Mouse (Mus musculus): Measurements from ENCODE around the gene Samd4b. TPM values are rescaled to one million over a fixed set of nuclear protein-coding genes. Genes with fewer than 3 reads are reported as not detected.
A peak's percentile ranks its signal among the peaks of the same experiment; 100 is the strongest.

The Samd4b gene
- polyA plus RNA-seq, 1 experiment from 2014 or later: 34.1 TPM

GRCm38 (mm10) chr7:28436271-28436904, 161.6 kb downstream of the Samd4b start:
- Histone ChIP-seq H3K9ac (replicated peaks) (peak overlapping the region; percentile 97), H3K27ac (replicated peaks) (peak overlapping the region; percentile 64), H3K4me3 (peak overlapping the region; percentile 88), H3K9me3 (no peaks in the 10 kb centered on the region), H3K27me3 (no peaks in the 10 kb centered on the region), H3K36me3 (0 out of 2 replicates have a peak, but pooled peaks cover 7% of the 10 kb centered on the region), H3K4me2 (replicated peaks) (peak overlapping the region; percentile 62), H3K4me1 (peaks cover 32% of the 10 kb centered on the region)
- peak; percentile 99 for ATAC-seq (ENCODE audit: low FRiP score, low read depth)
- WGBS: under 1% methylated on average over 49 of the region's 64 CpGs

GRCm38 (mm10) chr7:28435660-28436259, 162.2 kb downstream of the Samd4b start:
- Histone ChIP-seq H3K4me2 (replicated peaks) (peak overlapping the region; percentile 90), H3K9ac (replicated peaks) (peak overlapping the region; percentile 97), H3K27ac (replicated peaks) (peak overlapping the region; percentile 61; the same call in 1 of the 2 replicates), H3K27me3 (no peaks in the 10 kb centered on the region), H3K9me3 (no peaks in the 10 kb centered on the region), H3K4me3 (peak overlapping the region; percentile 88), H3K4me1 (peaks cover 32% of the 10 kb centered on the region), H3K36me3 (0 out of 2 replicates have a peak, but pooled peaks cover 7% of the 10 kb centered on the region)
- peak; percentile 71 for ATAC-seq (ENCODE audit: low FRiP score, low read depth)
- WGBS: 1% methylated on average over 14 of the region's 70 CpGs

- no peak for ATAC-seq (ENCODE audit: low FRiP score, low read depth)
- Histone ChIP-seq H3K4me3 (no peak overlapping the region), H3K4me2 (replicated peaks) (no peak overlapping the region), H3K27ac (replicated peaks) (no peak overlapping the region), H3K36me3 (0 out of 2 replicates have a peak, but pooled peaks cover 7% of the 10 kb centered on the region), H3K9me3 (no peaks in the 10 kb centered on the region), H3K27me3 (no peaks in the 10 kb centered on the region), H3K9ac (replicated peaks) (no peak overlapping the region), H3K4me1 (peaks cover 33% of the 10 kb centered on the region)
- 95% methylated on average over 2 of the region's 2 CpGs for WGBS
These were observed 165.7 kb downstream of the Samd4b start for GRCm38 (mm10) chr7:28432252-28432651.

GRCm38 (mm10) chr7:28430512-28430911, 167.4 kb downstream of the Samd4b start:
- Histone ChIP-seq H3K9me3 (no peaks in the 10 kb centered on the region), H3K36me3 (0 out of 2 replicates have a peak, but pooled peaks cover 7% of the 10 kb centered on the region), H3K9ac (replicated peaks) (no peak overlapping the region), H3K4me3 (no peak overlapping the region), H3K27me3 (no peaks in the 10 kb centered on the region), H3K4me1 (peaks cover 28% of the 10 kb centered on the region), H3K4me2 (replicated peaks) (no peak overlapping the region), H3K27ac (replicated peaks) (no peak overlapping the region)
- no peak for ATAC-seq (ENCODE audit: low FRiP score, low read depth)
- WGBS: 84% methylated on average over 1 of the region's 1 CpGs

GRCm38 (mm10) chr7:28427738-28428137, 170.2 kb downstream of the Samd4b start:
- no peak overlapping the region for H3K4me3 ChIP-seq
- H3K9me3 ChIP-seq: no peaks in the 10 kb centered on the region
- H3K27me3 ChIP-seq: no peaks in the 10 kb centered on the region
- no peak for ATAC-seq (ENCODE audit: low FRiP score, low read depth)
- peaks cover 13% of the 10 kb centered on the region for H3K36me3 ChIP-seq
- H3K4me1 ChIP-seq: 0 out of 2 replicates have a peak, but pooled peaks cover 2% of the 10 kb centered on the region
- no peak overlapping the region for H3K27ac ChIP-seq (replicated peaks)
- no peak overlapping the region for H3K9ac ChIP-seq (replicated peaks)
- H3K4me2 ChIP-seq (replicated peaks): no peak overlapping the region

- WGBS: 100% methylated on average over 1 of the region's 1 CpGs
- H3K36me3 ChIP-seq: peaks cover 59% of the 10 kb centered on the region
These were observed 174.9 kb downstream of the Samd4b start for GRCm38 (mm10) chr7:28423018-28423417.

GRCm38 (mm10) chr7:28419416-28419815, 178.5 kb downstream of the Samd4b start:
- no peaks in the 10 kb centered on the region for H3K4me1 ChIP-seq
- H3K36me3 ChIP-seq: peaks cover 85% of the 10 kb centered on the region

More at GRCm38 (mm10) chr7:28423018-28423417, 174.9 kb downstream of the Samd4b start:
- Histone ChIP-seq H3K4me1 (no peaks in the 10 kb centered on the region), H3K27ac (replicated peaks) (no peak overlapping the region), H3K4me3 (no peak overlapping the region), H3K27me3 (no peaks in the 10 kb centered on the region), H3K9me3 (no peaks in the 10 kb centered on the region), H3K4me2 (replicated peaks) (no peak overlapping the region), H3K9ac (replicated peaks) (no peak overlapping the region)
- ATAC-seq (ENCODE audit: low FRiP score, low read depth): no peak

GRCm38 (mm10) chr7:28418096-28418670, 179.8 kb downstream of the Samd4b start:
- no peak for ATAC-seq (ENCODE audit: low FRiP score, low read depth)
- Histone ChIP-seq H3K9ac (replicated peaks) (no peak overlapping the region), H3K27me3 (no peaks in the 10 kb centered on the region), H3K4me2 (replicated peaks) (no peak overlapping the region), H3K36me3 (peaks cover 89% of the 10 kb centered on the region), H3K4me1 (no peaks in the 10 kb centered on the region), H3K9me3 (no peaks in the 10 kb centered on the region), H3K4me3 (no peak overlapping the region), H3K27ac (replicated peaks) (no peak overlapping the region)
- 93% methylated on average over 8 of the region's 8 CpGs for WGBS

More at GRCm38 (mm10) chr7:28419416-28419815, 178.5 kb downstream of the Samd4b start:
- Histone ChIP-seq H3K9me3 (no peaks in the 10 kb centered on the region), H3K4me2 (replicated peaks) (no peak overlapping the region), H3K4me3 (no peak overlapping the region), H3K9ac (replicated peaks) (no peak overlapping the region), H3K27ac (replicated peaks) (no peak overlapping the region), H3K27me3 (no peaks in the 10 kb centered on the region)
- WGBS: 98% methylated on average over 2 of the region's 2 CpGs
- no peak for ATAC-seq (ENCODE audit: low FRiP score, low read depth)

- Histone ChIP-seq H3K9me3 (no peaks in the 10 kb centered on the region), H3K27ac (replicated peaks) (no peak overlapping the region), H3K27me3 (no peaks in the 10 kb centered on the region), H3K4me3 (no peak overlapping the region), H3K4me1 (no peaks in the 10 kb centered on the region), H3K9ac (replicated peaks) (no peak overlapping the region), H3K4me2 (replicated peaks) (no peak overlapping the region), H3K36me3 (peaks cover 89% of the 10 kb centered on the region)
- no peak for ATAC-seq (ENCODE audit: low FRiP score, low read depth)
These were observed 180.6 kb downstream of the Samd4b start for GRCm38 (mm10) chr7:28417368-28417767.

GRCm38 (mm10) chr7:28412826-28413225, 185.1 kb downstream of the Samd4b start:
- no peak overlapping the region for H3K9ac ChIP-seq (replicated peaks)
- peaks cover 87% of the 10 kb centered on the region for H3K36me3 ChIP-seq
- no peak overlapping the region for H3K4me3 ChIP-seq
- 90% methylated on average over 4 of the region's 4 CpGs for WGBS
- no peak for ATAC-seq (ENCODE audit: low FRiP score, low read depth)
- no peak overlapping the region for H3K4me2 ChIP-seq (replicated peaks)
- no peaks in the 10 kb centered on the region for H3K9me3 ChIP-seq
- H3K27ac ChIP-seq (replicated peaks): no peak overlapping the region
- no peaks in the 10 kb centered on the region for H3K27me3 ChIP-seq
- no peaks in the 10 kb centered on the region for H3K4me1 ChIP-seq

GRCm38 (mm10) chr7:28410841-28411475, 187.0 kb downstream of the Samd4b start:
- 88% methylated on average over 3 of the region's 3 CpGs for WGBS

GRCm38 (mm10) chr7:28401942-28402341, 196.0 kb downstream of the Samd4b start:
- no peak overlapping the region for H3K9ac ChIP-seq (replicated peaks)
- no peak overlapping the region for H3K4me3 ChIP-seq
- no peaks in the 10 kb centered on the region for H3K27me3 ChIP-seq
- WGBS: 83% methylated on average over 3 of the region's 3 CpGs
- peaks cover 91% of the 10 kb centered on the region for H3K36me3 ChIP-seq
- no peaks in the 10 kb centered on the region for H3K9me3 ChIP-seq
- no peak overlapping the region for H3K4me2 ChIP-seq (replicated peaks)
- no peaks in the 10 kb centered on the region for H3K4me1 ChIP-seq
- no peak for ATAC-seq (ENCODE audit: low FRiP score, low read depth)
- H3K27ac ChIP-seq (replicated peaks): no peak overlapping the region

More at GRCm38 (mm10) chr7:28410841-28411475, 187.0 kb downstream of the Samd4b start:
- no peak overlapping the region for H3K9ac ChIP-seq (replicated peaks)
- no peaks in the 10 kb centered on the region for H3K4me1 ChIP-seq
- H3K27ac ChIP-seq (replicated peaks): no peak overlapping the region
- ATAC-seq (ENCODE audit: low FRiP score, low read depth): no peak
- H3K4me2 ChIP-seq (replicated peaks): no peak overlapping the region
- peaks cover 93% of the 10 kb centered on the region for H3K36me3 ChIP-seq
- H3K9me3 ChIP-seq: no peaks in the 10 kb centered on the region
- no peak overlapping the region for H3K4me3 ChIP-seq
- no peaks in the 10 kb centered on the region for H3K27me3 ChIP-seq

All from midbrain, embryonic 12.5 days (tissue).